Mouse (Mus musculus) hindlimb bud, embryonic 11.5 days (tissue): Measurements from ENCODE around the gene Ccdc54.

Experiments used
- DNase-seq: peaks from one replicate; pipeline ENCODE4 v3.0.0-alpha.2; 2012; ENCODE audit warnings: low read depth, low spot score; ENCODE audit errors: extremely low spot score

Ccdc54 gene

DNA sequence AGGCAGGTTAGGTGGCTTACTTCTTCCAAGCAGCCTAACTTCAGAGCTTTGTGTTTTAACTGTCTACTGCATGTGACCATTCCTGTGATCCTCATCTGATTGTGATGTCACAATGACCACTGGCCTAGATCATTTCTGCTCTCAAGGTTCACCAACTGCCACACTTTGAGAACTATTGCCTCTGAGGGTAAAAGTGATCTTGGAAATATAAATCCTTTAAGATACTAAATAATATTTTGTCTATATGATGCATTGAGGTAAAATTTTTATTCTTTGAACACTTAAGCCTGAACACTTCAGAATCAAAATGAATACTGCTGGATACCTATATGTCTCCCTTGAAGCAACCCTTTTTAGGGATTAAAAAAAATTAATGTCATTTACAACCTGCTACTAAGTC, at the start of gene Ccdc54:
Gene Ccdc54, minus strand, starts transcription at position 101 of the 400 bp plus-strand sequence.
- no peak for DNase-seq

DNA sequence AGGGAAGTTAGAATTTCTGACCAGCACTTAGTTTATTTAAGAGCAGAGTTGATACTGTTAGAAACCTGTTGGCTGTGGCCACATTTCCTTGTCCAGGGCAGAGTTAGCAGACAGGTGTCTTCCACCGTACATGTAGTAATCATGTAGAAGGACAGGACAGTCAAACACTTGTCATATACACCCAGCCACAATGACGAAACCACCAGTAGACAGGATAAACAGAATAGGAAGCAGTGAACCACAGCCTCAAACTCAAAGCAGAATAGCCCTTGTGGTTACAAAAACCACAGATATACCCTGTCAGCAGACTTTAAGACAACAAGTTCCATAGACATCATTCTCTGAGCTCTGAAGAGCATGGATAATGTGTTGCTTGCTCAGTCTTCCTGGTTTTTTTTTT, 41.6 kb upstream of the Ccdc54 start:
- DNase-seq: no peak

DNA sequence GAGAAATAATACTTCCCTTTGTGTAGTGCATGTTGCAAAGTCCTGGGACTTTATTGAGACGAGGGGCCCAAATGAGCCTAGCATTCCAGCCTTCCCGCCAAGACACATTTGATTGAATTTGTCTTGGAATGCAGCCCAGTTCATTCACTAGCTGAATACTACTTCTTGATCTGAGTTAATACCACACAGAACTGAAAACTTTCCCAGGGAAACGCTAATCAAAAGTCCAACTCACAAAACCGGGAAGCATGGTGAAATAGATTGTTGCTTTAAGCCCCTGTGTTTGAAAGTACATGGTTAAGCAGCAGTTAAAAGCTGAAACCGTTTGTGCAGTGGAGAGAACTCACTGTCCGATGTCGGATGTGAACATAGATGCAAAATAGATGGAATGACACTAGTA, 24.6 kb upstream of the Ccdc54 start:
- no peak for DNase-seq

DNA sequence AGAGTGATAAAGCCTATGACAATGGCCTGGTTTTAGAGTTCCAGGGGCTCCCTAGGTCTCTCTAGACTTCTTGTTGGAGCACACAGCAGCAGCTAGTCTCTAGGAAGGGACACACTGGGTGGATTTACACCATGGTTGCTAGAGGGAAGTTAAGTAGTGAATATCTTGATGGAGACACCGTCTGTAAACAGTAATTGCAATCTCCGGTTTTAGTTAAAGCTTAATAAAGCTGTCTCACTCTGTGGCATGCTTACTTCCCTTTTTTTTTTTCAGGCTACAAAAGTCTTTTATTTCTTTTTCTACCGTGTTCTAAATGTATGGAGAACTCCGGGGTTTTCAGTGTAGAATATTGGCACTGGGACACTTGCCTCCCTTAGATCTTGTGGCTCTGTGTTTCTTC, 22.0 kb upstream of the Ccdc54 start:
- no peak for DNase-seq

DNA sequence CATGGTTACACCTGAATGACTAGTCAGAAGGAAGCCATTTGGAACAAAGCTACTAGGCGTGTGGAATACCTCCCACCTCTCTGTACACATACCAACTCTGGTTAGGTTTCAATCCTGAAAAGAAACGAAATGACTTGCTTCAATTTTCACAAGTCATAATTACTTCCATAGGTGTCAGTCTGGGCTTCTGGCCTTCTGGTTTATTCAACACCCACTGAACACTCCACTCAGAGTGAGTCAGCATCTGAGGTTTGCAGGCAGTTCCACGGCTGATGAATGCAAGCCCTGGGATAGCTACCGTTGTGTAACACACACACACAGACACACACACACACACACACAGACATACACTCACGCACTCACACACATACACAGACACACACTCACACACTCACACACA, 19.6 kb upstream of the Ccdc54 start:
- DNase-seq: no peak

DNA sequence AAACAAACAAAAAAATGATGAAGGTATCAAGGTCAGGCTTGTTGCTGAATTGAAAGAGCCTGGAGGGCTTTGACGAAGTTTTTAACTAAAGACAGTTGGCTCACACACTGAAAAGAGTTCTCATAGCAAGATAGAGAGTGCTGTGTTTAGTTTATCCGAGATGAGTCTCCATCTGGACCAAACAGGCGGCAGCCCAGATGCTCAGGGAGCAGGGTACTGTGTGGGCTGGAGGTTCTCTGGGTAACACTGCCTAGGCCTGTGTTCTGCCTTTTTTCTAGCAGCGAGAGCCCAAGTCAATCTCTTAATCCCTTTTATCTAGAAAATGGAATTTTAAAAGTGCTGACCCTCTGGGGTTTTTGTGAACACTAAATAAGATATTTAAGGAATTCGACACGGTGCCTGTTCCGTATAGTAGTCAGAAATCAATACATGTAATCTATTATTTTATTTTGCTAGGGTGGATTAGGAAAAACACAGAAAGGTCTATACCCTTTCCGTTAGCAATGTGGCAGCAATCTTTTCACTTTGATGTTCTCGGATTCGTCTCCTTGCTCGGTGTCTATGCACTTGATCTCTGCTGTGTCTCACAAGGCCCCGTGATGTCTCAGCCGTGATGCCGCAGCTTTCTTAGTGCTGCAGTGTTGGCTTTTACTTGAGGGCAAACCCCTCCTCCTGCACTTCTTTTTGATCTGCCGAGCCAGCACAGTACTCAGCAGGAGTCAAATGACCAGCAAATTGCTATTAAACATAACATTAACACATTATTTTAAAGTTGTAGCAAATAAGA, 17.0 kb upstream of the Ccdc54 start:
- no peak for DNase-seq

DNA sequence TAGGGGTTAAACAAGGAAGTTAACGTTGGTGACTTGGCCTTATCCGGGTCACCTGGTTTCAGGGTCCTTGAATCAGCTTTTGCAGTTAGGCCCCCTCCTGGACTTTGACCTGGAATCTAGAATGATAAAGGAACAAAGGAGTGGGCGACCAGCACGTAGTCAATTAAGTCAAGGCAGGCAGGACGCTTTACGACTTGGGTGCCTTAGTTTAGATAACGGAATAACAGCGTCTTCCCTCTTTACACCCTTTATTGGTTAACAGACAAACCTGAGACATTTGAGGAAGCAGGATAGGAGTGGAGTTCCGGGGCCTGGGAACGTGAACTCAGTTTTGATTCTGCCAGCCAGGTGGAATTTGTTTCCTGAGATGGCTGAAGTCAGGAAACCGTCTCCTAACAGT, 13.9 kb upstream of the Ccdc54 start:
- DNase-seq: no peak

DNA sequence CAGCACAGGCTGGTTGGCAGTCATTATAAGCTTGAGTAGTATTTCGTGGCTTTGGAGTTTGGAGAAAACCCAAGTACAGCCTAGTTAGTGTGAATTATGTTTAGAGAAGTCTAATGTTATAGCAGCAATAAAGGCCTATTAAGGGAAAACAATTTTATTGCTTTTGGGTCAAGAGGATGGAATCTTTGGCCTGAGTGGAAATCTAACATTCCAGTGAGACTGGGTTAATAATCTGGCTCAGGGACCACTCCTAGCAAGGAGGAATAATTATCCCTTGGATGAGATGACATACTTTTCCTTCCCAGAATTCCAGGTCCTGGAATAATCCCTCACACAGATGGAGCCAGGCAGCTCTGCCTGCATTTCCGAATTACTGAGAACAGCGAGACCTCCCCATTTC, 11.0 kb upstream of the Ccdc54 start:
- DNase-seq: no peak

DNA sequence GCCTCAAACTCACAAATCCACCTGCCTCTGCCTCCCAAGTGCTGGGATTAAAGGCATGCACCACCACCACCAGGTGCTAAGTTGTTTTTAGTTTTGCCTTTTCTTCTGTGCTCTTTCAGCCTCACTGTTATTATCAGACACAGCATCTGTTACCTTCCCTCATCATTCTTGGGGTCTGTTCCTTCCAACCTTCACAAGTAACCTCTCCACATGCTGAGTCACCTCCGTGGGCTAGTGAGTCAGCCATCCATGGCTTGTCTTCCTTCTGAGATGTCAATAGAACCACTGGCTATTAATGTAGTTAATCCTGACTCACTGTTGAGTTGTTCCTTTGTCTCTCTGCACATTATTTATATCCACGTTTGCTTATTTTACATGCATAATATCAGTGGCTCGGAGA, 9.7 kb upstream of the Ccdc54 start:
- DNase-seq: no peak

DNA sequence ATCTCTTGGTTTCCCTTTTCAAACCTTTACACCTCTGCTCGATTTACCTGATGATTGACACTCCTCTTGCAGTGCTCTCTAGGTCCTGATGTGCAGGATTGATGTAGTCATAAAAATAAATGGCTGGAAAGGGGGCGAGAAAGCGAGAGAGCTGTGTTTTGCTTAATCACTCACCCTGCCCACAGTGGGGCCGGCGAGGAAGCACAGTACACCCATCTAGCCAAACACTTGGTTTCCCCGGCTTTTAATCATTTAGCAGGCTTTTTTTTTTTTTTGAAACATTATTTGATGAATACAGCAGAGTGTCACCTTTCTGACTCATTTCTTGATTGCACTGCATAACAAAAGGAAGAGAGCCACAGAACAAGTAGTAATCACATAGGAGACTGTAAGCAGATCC, 5.7 kb upstream of the Ccdc54 start:
- DNase-seq: no peak

DNA sequence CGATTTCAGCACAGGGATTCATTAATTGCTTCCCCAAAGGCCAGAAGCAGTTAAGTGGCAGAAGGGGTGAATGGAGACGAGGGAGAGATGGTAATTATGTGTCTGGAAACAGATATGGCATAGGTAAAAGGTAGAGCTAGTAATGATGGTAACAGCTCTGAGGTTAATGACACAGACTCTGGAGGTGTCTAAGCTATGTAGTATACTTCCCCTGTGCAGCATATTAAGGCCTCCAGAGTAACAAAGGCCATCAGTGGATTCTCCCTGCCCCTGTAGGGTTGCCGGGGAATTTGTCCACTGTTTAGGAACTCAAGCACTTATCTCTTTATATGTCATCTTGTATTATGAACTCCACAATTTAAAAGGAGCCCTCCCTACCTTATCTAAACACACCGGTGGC, 5.2 kb upstream of the Ccdc54 start:
- no peak for DNase-seq

DNA sequence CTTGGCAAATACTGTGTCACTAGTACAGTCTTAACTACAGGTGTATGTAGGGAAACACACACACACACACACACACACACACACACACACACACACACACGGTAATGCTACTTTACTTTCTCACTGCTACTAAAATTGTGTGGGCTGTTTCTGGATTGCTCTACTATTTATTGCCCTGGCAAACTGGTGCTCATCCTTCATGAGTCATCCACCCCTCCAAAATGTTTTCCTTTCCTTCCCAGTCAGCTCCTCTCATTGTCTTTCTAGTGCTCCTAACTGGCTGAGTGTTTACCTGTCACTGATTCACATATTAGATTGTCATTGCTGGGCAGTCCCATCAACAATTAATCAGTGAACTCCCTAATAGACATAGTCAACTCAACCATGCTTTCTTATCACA, 3.9 kb upstream of the Ccdc54 start:
- DNase-seq: no peak

DNA sequence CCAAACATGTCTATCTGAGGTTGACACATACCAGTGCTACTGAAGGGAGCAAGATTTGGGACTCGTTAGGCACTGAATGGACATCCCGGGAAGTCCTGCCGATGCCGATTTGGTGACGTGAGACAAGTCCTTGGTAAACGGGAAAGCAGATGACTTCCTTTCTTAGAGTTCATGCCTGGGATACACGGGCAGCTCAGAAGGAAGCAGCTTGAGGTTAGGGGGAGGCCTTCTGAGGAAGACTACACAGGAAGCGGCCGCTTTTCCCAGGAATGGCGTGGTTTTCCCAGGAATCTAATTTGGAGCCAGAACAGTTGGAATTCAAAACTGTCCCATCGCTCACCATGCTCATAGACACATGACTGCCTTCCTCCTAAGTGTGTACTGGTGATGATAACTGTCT, 2.4 kb upstream of the Ccdc54 start:
- no peak for DNase-seq

DNA sequence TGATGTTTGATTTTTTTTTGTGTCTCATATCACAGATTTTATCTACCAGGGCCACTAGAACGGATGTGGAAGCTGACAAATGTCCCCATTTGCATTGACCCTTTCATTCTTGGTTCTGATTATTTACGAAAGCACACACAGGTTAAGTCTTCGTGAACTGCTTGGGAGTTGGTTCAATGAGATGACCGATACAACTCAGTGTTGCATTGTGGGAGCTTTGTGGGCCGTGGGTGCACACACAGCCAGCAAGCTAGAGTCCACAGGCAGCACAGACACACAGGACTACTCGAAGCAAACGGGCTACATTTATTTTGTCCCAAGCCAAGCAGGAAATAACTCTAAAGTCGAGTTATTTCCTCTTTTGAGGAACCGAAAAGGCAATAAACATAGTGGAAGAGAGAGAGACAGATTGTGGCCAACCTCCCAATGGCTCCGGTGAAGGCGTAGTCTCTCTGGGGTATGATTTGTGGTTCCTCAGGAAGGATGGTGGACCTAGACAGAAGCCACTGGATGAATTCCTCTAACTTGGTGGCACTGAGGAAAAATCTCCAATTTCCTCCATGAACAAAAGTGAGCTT, 1.3 kb downstream of the Ccdc54 start:
- no peak for DNase-seq

DNA sequence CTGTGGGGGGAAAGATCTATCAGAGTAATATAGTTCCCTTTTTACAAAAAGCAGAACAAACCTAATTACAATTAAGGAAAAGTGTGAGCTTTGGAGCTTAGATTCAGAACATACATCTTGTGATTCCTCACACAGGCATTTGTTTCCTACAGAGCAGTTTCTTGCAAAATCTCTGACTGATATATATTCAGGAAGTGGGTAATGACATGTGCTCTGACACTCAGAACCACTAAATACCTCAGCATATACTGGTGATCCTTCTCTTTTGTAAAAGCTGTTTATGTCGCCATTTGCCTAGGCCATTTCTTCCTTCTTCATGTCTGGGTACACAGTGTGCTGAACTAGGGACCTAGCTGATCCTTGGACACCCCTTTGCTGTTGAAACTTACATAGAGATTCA, 2.8 kb downstream of the Ccdc54 start:
- no peak for DNase-seq

DNA sequence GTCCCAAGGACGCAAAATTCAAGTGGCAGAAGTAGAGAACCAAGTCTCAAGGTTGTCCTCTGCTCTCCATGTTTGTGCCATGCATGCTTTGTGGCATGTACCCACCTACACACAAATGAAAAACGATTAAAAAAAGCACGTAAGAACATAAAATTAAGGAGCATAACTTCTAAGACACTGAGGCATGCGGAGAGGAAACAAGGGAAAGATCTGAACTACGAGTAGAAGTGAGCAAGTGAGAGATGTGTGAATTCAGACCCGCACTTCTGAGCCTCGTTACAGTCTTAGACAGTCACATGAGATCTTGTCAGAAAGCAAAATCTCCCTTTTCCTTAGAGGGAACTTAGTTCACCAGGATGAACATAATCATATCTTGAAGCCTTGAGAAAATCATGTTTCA, 3.8 kb downstream of the Ccdc54 start:
- no peak for DNase-seq

DNA sequence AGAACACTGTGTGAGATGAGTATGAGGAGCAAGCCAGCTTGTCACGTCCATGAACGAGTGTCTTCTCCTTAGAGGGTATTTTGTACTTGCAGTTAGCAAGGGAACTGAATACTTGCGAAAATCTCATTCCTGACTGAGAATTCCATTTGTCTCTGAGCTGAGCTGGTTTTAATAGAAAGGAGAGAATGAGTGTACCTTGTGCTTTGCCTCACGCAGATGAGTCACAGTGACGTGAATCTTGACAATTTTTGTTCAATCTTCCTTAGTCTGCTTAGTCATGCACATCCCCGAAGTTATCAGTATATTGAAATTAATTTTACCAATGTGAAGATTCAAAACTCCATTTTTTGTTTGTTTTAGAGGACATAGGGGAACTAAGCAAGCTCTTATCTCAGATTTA, 12.6 kb downstream of the Ccdc54 start:
- DNase-seq: no peak

DNA sequence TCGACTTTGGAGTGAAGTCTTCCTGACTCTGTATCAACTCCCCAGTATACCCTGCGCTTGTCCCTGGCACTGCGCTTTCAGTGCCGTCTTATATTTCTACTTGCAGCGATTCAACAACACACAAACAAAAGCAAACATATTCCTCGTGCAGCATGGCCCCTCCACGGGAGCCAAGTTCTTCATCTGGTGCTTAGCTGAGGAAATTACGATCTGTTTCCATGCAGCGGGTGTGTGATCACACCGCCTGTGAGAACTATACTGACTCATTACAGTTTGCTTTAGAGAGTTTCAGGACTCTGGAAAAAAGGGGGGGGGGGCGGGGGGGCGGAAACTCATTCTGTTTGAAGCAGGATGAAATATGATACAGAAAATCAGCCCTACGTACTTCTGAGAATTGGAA, 18.4 kb downstream of the Ccdc54 start:
- no peak for DNase-seq

DNA sequence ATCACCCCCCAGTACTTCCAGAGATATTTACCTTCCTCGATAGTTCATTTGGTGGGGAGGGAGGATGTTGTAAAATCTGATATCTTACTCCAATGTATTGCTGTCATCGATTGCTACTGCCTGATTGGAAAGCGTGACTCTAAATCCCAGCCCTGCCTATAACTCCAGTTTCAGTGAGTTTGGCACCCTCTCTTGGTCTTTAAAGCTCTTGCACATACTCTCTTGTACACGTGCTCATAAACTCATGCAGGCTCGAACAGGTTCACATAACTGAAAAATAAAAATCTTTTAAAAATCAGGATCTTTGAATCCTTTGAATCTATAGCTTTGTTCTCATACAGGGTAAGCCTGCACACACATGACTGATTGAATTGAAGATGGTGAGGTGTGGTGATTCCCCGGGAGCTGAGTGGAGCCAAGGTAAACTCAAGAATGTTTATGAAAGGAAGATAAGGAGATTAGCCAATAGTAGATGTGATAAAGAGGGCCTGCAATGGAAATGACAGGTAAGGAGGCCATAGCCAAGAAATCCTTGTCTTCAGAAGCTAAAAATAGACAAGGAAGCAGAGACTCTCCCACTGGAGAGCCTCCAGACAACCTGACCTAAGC, 31.7 kb downstream of the Ccdc54 start:
- DNase-seq: no peak

DNA sequence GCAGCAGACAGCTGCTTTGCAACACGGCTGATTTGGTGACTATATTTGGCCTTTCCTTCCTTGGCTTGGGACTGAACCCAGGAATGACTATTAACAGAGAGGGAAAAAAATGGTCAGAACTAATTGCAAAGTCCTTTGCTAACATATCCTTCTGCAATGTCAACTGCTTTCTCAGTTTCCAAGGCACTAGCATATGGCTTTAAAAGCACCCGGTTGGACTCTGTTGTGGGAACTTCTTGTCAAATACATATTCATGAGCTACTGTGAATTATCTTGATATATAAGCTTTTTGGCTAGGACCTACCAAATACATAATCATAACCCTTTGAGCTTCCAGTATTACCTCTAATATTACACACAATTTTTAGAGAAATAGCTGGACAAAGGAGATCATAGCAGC, 37.1 kb downstream of the Ccdc54 start:
- DNase-seq: no peak

DNA sequence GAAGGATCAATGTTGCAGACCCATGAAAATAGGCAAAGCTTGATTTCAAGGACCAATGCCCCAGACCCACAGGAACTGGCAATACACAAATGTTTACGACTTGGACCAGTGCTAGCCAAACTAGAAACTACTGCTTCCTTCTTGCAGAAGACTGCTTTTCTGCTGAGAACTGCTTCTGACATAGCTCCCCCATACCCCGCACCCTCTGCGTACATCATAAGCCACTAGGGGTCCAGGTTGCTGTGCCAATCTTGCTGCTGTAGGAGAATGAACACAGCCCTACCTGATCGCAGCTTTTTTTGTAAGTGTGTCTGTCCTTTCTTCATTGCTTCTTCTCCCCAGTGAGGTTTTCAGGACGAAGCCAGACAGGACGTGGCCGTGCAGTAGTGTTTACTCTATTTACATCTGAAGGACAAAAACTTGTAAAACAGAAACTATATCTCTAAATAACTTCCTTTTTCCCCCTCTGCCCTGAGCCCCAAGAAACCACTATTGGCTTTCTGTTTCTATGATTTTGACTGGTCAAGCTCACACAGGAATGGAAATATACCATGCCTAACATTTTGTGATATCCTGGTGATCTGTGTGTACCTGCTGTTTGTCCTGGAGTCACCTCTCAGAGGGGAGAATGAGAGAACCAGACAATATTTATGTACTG, 39.0 kb downstream of the Ccdc54 start:
- DNase-seq: no peak

DNA sequence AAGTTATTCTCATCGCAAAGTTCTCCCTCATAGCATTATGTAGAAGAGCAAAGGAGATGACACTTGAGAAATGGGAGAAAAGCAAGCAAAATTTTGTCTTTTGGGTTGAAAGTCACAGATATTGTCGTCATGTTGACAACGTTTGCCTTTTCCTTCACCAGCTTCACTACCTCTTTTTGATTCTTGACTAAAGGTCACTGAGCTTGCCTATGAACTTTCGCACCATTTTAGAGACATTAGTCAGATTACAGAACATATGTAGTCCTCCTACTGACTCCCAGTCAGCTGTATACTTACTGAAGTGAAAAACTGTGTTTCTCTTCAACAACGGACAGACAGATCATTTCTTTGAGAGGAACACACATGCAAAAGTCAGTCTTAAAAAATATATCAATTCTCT, 40.0 kb downstream of the Ccdc54 start:
- no peak for DNase-seq
